Mouse (Mus musculus) C2C12 (cell line): ENCODE measurements around the gene 1810049J17Rik. TPM values are rescaled to one million over a fixed set of nuclear protein-coding genes. Genes with fewer than 3 reads are reported as not detected.

Experiments used
- H3K27me3 ChIP-seq: one replicate; pipeline ENCODE4 v1.6.1; 2011; ENCODE audit not compliant: control insufficient read depth, insufficient read depth, insufficient read length
- H3K36me3 ChIP-seq: one replicate; pipeline ENCODE4 v1.6.1; 2011; ENCODE audit not compliant: control insufficient read depth, insufficient read depth
- H3K4me3 ChIP-seq: one replicate; pipeline ENCODE4 v1.5.1; 2011; ENCODE audit warnings: mild to moderate bottlenecking, control low read depth; ENCODE audit not compliant: poor library complexity, insufficient read depth, severe bottlenecking
- H3K79me2 ChIP-seq: one replicate; pipeline ENCODE4 v1.6.1; 2011; ENCODE audit not compliant: control insufficient read depth, insufficient read depth
- H3K79me3 ChIP-seq: one replicate; pipeline ENCODE4 v1.6.1; 2011; ENCODE audit warnings: low read depth, control low read depth
- H3ac ChIP-seq: one replicate; pipeline ENCODE3; 2011; ENCODE audit warnings: low read depth; ENCODE audit not compliant: control insufficient read depth, insufficient read length
- CEBPB ChIP-seq: IDR thresholded peaks from one replicate; pipeline ENCODE4 v1.6.1; 2011; ENCODE audit warnings: low read depth, mild to moderate bottlenecking, control low read depth, moderate library complexity
- CTCF ChIP-seq: IDR thresholded peaks from one replicate; pipeline ENCODE4 v1.5.1; 2011; ENCODE audit not compliant: control insufficient read depth, insufficient read depth, insufficient read length
- FOSL1 ChIP-seq: IDR thresholded peaks from one replicate; pipeline ENCODE4 v1.8.0; 2011; ENCODE audit warnings: mild to moderate bottlenecking, low read length; ENCODE audit not compliant: poor library complexity, insufficient read depth, severe bottlenecking
- MAX ChIP-seq: IDR thresholded peaks from one replicate; pipeline ENCODE4 v1.6.1; 2011; ENCODE audit warnings: mild to moderate bottlenecking, control low read depth
- MYOD1 ChIP-seq: IDR thresholded peaks from one replicate; pipeline ENCODE4 v1.6.1; 2011; ENCODE audit warnings: low read depth; ENCODE audit not compliant: control insufficient read depth, insufficient read length
- MYOG ChIP-seq: IDR thresholded peaks from one replicate; pipeline ENCODE4 v1.6.1; 2011; ENCODE audit not compliant: control insufficient read depth, insufficient read length; ENCODE audit errors: extremely low read depth
- USF1 ChIP-seq: IDR thresholded peaks from one replicate; pipeline ENCODE4 v1.6.1; 2011; ENCODE audit warnings: low read depth, mild to moderate bottlenecking, control low read depth, moderate library complexity
- polyA plus RNA-seq: library from polyadenylated mRNA; unstranded; fragments of >200 nt; fragmentation: generic; extraction: Trizol; gene quantifications from one replicate; pipeline ENCODE4 v1.2.1, GENCODE M21; 2012; ENCODE audit warnings: missing spikeins

Gene 1810049J17Rik
- polyA plus RNA-seq, 1 experiment: 4.8 TPM

GRCm38 (mm10) chr15:12337779-12338137 lies 16.1 kb upstream of the 1810049J17Rik start:
- peaks cover 40% of the 10 kb centered on the region for H3K36me3 ChIP-seq
- H3K79me2 ChIP-seq: peaks cover 100% of the 10 kb centered on the region
- no peak overlapping the region for H3K4me3 ChIP-seq
- no peaks in the 10 kb centered on the region for H3K27me3 ChIP-seq
- H3K79me3 ChIP-seq: peaks cover 94% of the 10 kb centered on the region
- TF ChIP-seq MYOG (no peak), MAX (no peak), MYOD1 (no peak), FOSL1 (no peak), CEBPB (no peak), USF1 (no peak), CTCF (no peak)
- no peak overlapping the region for H3ac ChIP-seq

DNA sequence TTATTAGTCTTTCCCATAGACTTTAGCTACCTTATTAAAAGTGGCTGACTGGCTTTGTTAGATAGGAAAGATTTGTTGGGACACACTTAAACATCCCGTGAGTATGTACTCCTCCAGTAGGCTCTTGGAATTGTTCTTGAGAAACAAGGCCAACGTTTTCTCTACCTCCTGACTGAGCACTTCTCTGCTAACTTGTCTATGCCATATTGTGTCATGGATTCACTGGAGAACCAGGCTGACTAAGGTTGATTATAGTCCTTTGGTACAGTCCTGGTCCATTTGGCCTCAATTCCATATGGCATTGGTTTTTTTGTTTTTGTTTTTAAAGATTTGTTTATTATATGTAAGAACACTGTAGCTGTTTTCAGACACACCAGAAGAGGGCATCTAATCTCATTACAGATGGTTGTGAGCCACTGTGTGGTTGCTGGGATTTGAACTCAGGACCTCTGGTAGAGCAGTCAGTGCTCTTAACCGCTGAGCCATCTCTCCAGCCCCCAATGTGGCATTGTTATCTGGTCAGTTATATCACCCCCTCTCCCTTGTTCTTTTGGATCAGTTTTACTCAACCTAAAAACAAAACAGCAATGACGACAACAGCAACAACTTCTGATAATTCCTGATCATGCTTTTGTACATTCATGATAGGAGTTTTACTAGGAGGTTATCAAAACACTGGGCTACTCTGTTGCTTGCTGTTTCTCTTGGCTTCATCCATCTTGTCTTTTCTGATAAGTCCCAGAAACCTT lies 15.5 kb upstream of the 1810049J17Rik start:
- no peak for TF ChIP-seq MYOG
- TF ChIP-seq MYOD1: no peak
- no peak for TF ChIP-seq CTCF
- no peak for TF ChIP-seq FOSL1
- TF ChIP-seq CEBPB: no peak
- Histone ChIP-seq H3ac (no peak overlapping the region), H3K36me3 (peaks cover 36% of the 10 kb centered on the region), H3K79me2 (peaks cover 100% of the 10 kb centered on the region), H3K79me3 (peaks cover 96% of the 10 kb centered on the region), H3K4me3 (no peak overlapping the region), H3K27me3 (no peaks in the 10 kb centered on the region)

- Histone ChIP-seq H3K36me3 (peaks cover 20% of the 10 kb centered on the region), H3K4me3 (no peak overlapping the region), H3K79me3 (peaks cover 99% of the 10 kb centered on the region), H3ac (no peak overlapping the region), H3K27me3 (no peaks in the 10 kb centered on the region), H3K79me2 (peaks cover 100% of the 10 kb centered on the region)
- TF ChIP-seq MAX: no peak
- TF ChIP-seq USF1: no peak
- no peak for TF ChIP-seq MYOD1
- no peak for TF ChIP-seq CEBPB
- no peak for TF ChIP-seq CTCF
- no peak for TF ChIP-seq MYOG
- no peak for TF ChIP-seq FOSL1
Observed at GRCm38 (mm10) chr15:12334381-12334780, 12.7 kb upstream of the 1810049J17Rik start.

DNA sequence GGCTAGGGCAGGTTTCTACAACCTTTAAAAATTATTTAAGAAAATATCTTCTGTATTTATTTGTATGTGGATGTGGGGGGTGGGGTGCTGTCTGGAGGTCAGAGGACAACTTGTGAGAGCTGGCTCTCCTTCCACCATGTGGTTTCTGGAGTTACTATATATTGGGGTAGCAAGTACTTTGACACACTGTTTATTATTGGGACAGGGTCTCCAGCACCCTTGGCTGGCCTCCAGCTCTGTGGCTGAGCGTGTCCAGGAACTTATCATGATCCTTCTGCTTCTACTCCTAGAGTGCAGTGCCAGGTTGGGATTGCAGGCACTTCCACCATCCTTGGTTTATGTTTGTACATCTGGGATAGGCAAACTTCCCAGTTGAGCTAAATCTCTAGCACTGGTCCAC lies 9.6 kb upstream of the 1810049J17Rik start:
- Histone ChIP-seq H3K79me2 (peaks cover 100% of the 10 kb centered on the region), H3K36me3 (peaks cover 23% of the 10 kb centered on the region), H3K79me3 (peaks cover 96% of the 10 kb centered on the region), H3K4me3 (no peak overlapping the region), H3K27me3 (no peaks in the 10 kb centered on the region), H3ac (no peak overlapping the region)
- TF ChIP-seq FOSL1 (no peak), MYOD1 (no peak), MYOG (no peak), CEBPB (no peak), MAX (no peak), CTCF (no peak)

DNA sequence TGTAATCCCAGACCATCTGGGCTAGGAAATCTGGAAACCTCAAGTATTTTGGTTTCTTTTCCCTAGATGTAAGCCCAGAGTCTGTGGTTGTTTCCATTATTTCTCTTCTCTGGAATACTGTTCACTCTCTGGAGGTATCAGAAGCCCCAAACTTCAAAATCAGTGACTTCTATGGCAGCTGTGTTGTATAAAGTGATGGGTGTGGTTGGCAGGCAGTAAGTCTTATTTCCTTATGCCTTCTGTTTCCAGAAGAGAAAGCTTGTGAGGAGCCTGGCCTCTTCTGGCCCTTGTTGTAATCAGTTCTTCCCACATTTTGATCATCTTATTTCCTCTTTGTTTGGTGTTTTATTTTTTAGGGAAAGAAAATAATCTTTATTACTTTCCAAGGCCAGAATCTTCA lies 9.2 kb upstream of the 1810049J17Rik start:
- Histone ChIP-seq H3K79me2 (peaks cover 100% of the 10 kb centered on the region), H3ac (no peak overlapping the region), H3K79me3 (peaks cover 97% of the 10 kb centered on the region), H3K36me3 (peaks cover 27% of the 10 kb centered on the region), H3K4me3 (no peak overlapping the region), H3K27me3 (no peaks in the 10 kb centered on the region)
- TF ChIP-seq USF1 (no peak), MYOD1 (no peak), CTCF (no peak), MAX (no peak), FOSL1 (no peak), CEBPB (no peak), MYOG (no peak)

DNA sequence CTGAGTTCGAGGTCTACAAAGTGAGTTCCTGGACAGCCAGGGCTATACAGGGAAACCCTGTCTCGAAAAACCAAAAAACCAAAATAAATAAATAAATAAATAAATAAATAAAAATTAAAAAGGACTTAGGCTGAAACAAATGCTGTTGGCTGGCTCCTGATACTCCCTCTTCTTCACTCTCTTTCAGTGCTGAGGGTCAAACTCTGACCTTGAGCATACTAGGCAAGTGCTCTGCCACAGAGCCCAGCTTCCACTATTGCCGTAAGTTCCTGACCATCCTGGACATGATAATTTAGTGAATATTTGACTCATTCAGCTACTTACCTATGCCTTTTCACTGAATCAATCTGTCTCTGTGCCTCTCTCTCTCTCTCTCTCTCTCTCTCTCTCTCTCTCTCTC lies 8.7 kb upstream of the 1810049J17Rik start:
- H3ac ChIP-seq: no peak overlapping the region
- no peaks in the 10 kb centered on the region for H3K27me3 ChIP-seq
- no peak for TF ChIP-seq CEBPB
- no peak for TF ChIP-seq USF1
- no peak for TF ChIP-seq FOSL1
- TF ChIP-seq MYOG: no peak
- no peak for TF ChIP-seq MAX
- TF ChIP-seq MYOD1: no peak
- no peak for TF ChIP-seq CTCF
- peaks cover 32% of the 10 kb centered on the region for H3K36me3 ChIP-seq
- peaks cover 98% of the 10 kb centered on the region for H3K79me3 ChIP-seq
- H3K4me3 ChIP-seq: no peak overlapping the region
- H3K79me2 ChIP-seq: peaks cover 100% of the 10 kb centered on the region
